Mouse (Mus musculus): ENCODE measurements around the gene Ankar. TPM values are rescaled to one million over a fixed set of nuclear protein-coding genes. Genes with fewer than 3 reads are reported as not detected.

Gene Ankar
- polyA plus RNA-seq, 1 experiment from 2014 or later = not detected

Other genes with a start within 250 kb of the Ankar start
- 0.15 TPM in 2 replicates for gene March4, start 163.6 kb downstream of the Ankar start, polyA plus RNA-seq (2014; fragmentation: Nextera tagmentation; extraction: Ambion mirVana)
- 29.9 and 34.1 TPM in 2 replicates for gene Smarcal1, start 117.3 kb downstream of the Ankar start, polyA plus RNA-seq (2014; fragmentation: Nextera tagmentation; extraction: Ambion mirVana)
- gene Rpl37a, start 10.7 kb upstream of the Ankar start, polyA plus RNA-seq (2014; fragmentation: Nextera tagmentation; extraction: Ambion mirVana) = 1,332 and 1,456 TPM in 2 replicates
- gene Igfbp2, start 123.9 kb upstream of the Ankar start, polyA plus RNA-seq (2014; fragmentation: Nextera tagmentation; extraction: Ambion mirVana) = 708 and 809 TPM in 2 replicates
- gene Igfbp5, start 174.3 kb upstream of the Ankar start, polyA plus RNA-seq (2014; fragmentation: Nextera tagmentation; extraction: Ambion mirVana) = 35.7 and 37.4 TPM in 2 replicates

Measured in forebrain, embryonic 11.5 days (tissue).